Mouse (Mus musculus) limb, embryonic 13.5 days (tissue): ENCODE data around the gene Saa1. TPM values are rescaled to one million over a fixed set of nuclear protein-coding genes. Genes with fewer than 3 reads are reported as not detected.
"Not testable (repeated sequence)": the region's sequence is repeated elsewhere in the genome, so short reads cannot be mapped to it uniquely, and the experiment has no call there.

Experiments used
- ATAC-seq: fragments of 200-750 bp; cut with Nextera tagmentation; 2 replicates; pipeline ENCODE4 v1.8.0; 2017; ENCODE audit warnings: low read depth, moderate number of reproducible peaks, moderate TSS enrichment; ENCODE audit not compliant: low FRiP score
- H3K27ac ChIP-seq: fragments of 300-500 bp; sonication (generic); 2 replicates; pipeline ENCODE4 v1.5.1; 2015; ENCODE audit warnings: inconsistent platforms, mild to moderate bottlenecking, moderate library complexity
- H3K27me3 ChIP-seq: fragments of 300-500 bp; sonication (generic); 2 replicates; pipeline ENCODE4 v1.6.1; 2015; ENCODE audit warnings: mild to moderate bottlenecking, inconsistent platforms
- H3K36me3 ChIP-seq: fragments of 300-500 bp; sonication (generic); 2 replicates; pipeline ENCODE4 v1.6.1; 2015; ENCODE audit warnings: inconsistent platforms, mild to moderate bottlenecking, moderate library complexity
- H3K4me1 ChIP-seq: fragments of 300-500 bp; sonication (generic); 2 replicates; pipeline ENCODE4 v1.6.1; 2015; ENCODE audit warnings: inconsistent platforms
- H3K4me2 ChIP-seq: fragments of 300-500 bp; sonication (generic); replicated peaks from 2 replicates; pipeline ENCODE4 v1.6.1; 2015; ENCODE audit warnings: inconsistent platforms, mild to moderate bottlenecking, moderate library complexity
- H3K4me3 ChIP-seq: fragments of 300-500 bp; sonication (generic); 2 replicates; pipeline ENCODE4 v1.5.1; 2015; ENCODE audit warnings: moderate library complexity, mild to moderate bottlenecking, inconsistent platforms
- H3K9ac ChIP-seq: fragments of 300-500 bp; sonication (generic); 2 replicates; pipeline ENCODE4 v1.6.1; 2015; ENCODE audit warnings: mild to moderate bottlenecking, inconsistent platforms
- H3K9me3 ChIP-seq: fragments of 300-500 bp; sonication (generic); 2 replicates; pipeline ENCODE4 v1.6.1; 2016; ENCODE audit warnings: inconsistent platforms
- WGBS: fragments of 180-500 bp; shearing (Covaris S2); methylation state at CpG from one replicate; pipeline ENCODE4 v1.1.7; 2015; 5-methylcytosine and 5-hydroxymethylcytosine counted together
- polyA plus RNA-seq: library from polyadenylated mRNA; unstranded; fragments of >200 nt; fragmentation: Nextera tagmentation; extraction: Ambion mirVana; gene quantifications from 2 replicates; pipeline ENCODE4 v1.2.1, GENCODE M21; 2015

Gene Saa1
- polyA plus RNA-seq, result 2.3 and 4.2 TPM in 2 replicates

- ATAC-seq, H3K36me3 ChIP-seq, H3K27ac ChIP-seq, H3K4me1 ChIP-seq, H3K27me3 ChIP-seq, H3K9ac ChIP-seq, H3K4me3 ChIP-seq, H3K4me2 ChIP-seq, H3K9me3 ChIP-seq: not testable (repeated sequence)
- 68% methylated on average over 3 of the region's 3 CpGs for WGBS
Measured at GRCm38 (mm10) chr7:46742880-46743279, at the start of gene Saa1. Gene Saa1 (minus strand): TSS chr7:46742980.

GRCm38 (mm10) chr7:46789177-46789849 is 46.5 kb upstream of the Saa1 start:
- ATAC-seq, result no peak
- Histone ChIP-seq H3K4me2 (no peak overlapping the region), H3K9me3 (no peaks in the 10 kb centered on the region), H3K27me3 (no peaks in the 10 kb centered on the region), H3K4me3 (no peak overlapping the region), H3K9ac (no peak overlapping the region), H3K27ac (no peak overlapping the region), H3K36me3 (peaks cover 52% of the 10 kb centered on the region), H3K4me1 (peaks cover 6% of the 10 kb centered on the region; the same call in 1 of the 2 replicates)
- WGBS, result 89% methylated on average over 5 of the region's 5 CpGs

GRCm38 (mm10) chr7:46770706-46771105 is 27.9 kb upstream of the Saa1 start:
- Histone ChIP-seq H3K4me2 (no peak overlapping the region), H3K9me3 (no peaks in the 10 kb centered on the region), H3K27ac (no peak overlapping the region), H3K4me1 (no peaks in the 10 kb centered on the region), H3K36me3 (peaks cover 88% of the 10 kb centered on the region), H3K27me3 (no peaks in the 10 kb centered on the region), H3K4me3 (no peak overlapping the region), H3K9ac (no peak overlapping the region)
- ATAC-seq, result no peak
- WGBS, result 52% methylated on average over 4 of the region's 4 CpGs

GRCm38 (mm10) chr7:46768451-46768850 is 25.7 kb upstream of the Saa1 start:
- Histone ChIP-seq H3K9me3 (no peaks in the 10 kb centered on the region), H3K4me1 (no peaks in the 10 kb centered on the region), H3K4me3 (no peak overlapping the region), H3K36me3 (peaks cover 85% of the 10 kb centered on the region), H3K27ac (no peak overlapping the region), H3K9ac (no peak overlapping the region), H3K4me2 (no peak overlapping the region), H3K27me3 (no peaks in the 10 kb centered on the region)
- no peak for ATAC-seq
- 93% methylated on average over 7 of the region's 7 CpGs for WGBS

- Histone ChIP-seq H3K27ac (no peak overlapping the region), H3K36me3 (peaks cover 87% of the 10 kb centered on the region)
- ATAC-seq, result no peak
Measured at GRCm38 (mm10) chr7:46767371-46767770, 24.6 kb upstream of the Saa1 start.

GRCm38 (mm10) chr7:46764672-46765071 is 21.9 kb upstream of the Saa1 start:
- H3K4me3 ChIP-seq, result no peak overlapping the region
- no peaks in the 10 kb centered on the region for H3K27me3 ChIP-seq
- WGBS, result 94% methylated on average over 8 of the region's 8 CpGs
- H3K36me3 ChIP-seq, result peaks cover 88% of the 10 kb centered on the region
- H3K4me1 ChIP-seq, result no peaks in the 10 kb centered on the region
- H3K9me3 ChIP-seq, result no peaks in the 10 kb centered on the region
- no peak overlapping the region for H3K9ac ChIP-seq
- ATAC-seq, result no peak
- no peak overlapping the region for H3K27ac ChIP-seq
- H3K4me2 ChIP-seq, result no peak overlapping the region

More at GRCm38 (mm10) chr7:46767371-46767770, 24.6 kb upstream of the Saa1 start:
- H3K4me3 ChIP-seq, result no peak overlapping the region
- H3K4me1 ChIP-seq, result no peaks in the 10 kb centered on the region
- no peak overlapping the region for H3K4me2 ChIP-seq
- no peaks in the 10 kb centered on the region for H3K27me3 ChIP-seq
- H3K9me3 ChIP-seq, result no peaks in the 10 kb centered on the region
- no peak overlapping the region for H3K9ac ChIP-seq

GRCm38 (mm10) chr7:46762601-46763000 is 19.8 kb upstream of the Saa1 start:
- Histone ChIP-seq H3K27ac (no peak overlapping the region), H3K4me1 (no peaks in the 10 kb centered on the region), H3K9me3 (no peaks in the 10 kb centered on the region), H3K36me3 (peaks cover 78% of the 10 kb centered on the region), H3K4me2 (no peak overlapping the region), H3K9ac (no peak overlapping the region), H3K4me3 (no peak overlapping the region), H3K27me3 (no peaks in the 10 kb centered on the region)
- WGBS, result 90% methylated on average over 5 of the region's 5 CpGs
- no peak for ATAC-seq

GRCm38 (mm10) chr7:46761049-46761795 is 18.4 kb upstream of the Saa1 start:
- no peak overlapping the region for H3K4me2 ChIP-seq
- 81% methylated on average over 11 of the region's 11 CpGs for WGBS
- no peaks in the 10 kb centered on the region for H3K4me1 ChIP-seq
- H3K4me3 ChIP-seq, result no peak overlapping the region
- peaks cover 68% of the 10 kb centered on the region for H3K36me3 ChIP-seq
- no peaks in the 10 kb centered on the region for H3K27me3 ChIP-seq
- H3K9ac ChIP-seq, result no peak overlapping the region
- H3K9me3 ChIP-seq, result no peaks in the 10 kb centered on the region
- no peak for ATAC-seq
- no peak overlapping the region for H3K27ac ChIP-seq

GRCm38 (mm10) chr7:46751490-46751889 is 8.7 kb upstream of the Saa1 start, which contains the start of gene Saa2:
Gene Saa2 (plus strand): TSS chr7:46751790.
- Histone ChIP-seq H3K4me3 (no peak within 1 kb of the TSS), H3K27ac (no peak within 1 kb of the TSS), H3K9ac (no peak within 1 kb of the TSS), H3K4me1 (no peaks in the 10 kb centered on the region), H3K27me3 (no peaks in the 10 kb centered on the region), H3K9me3 (no peaks in the 10 kb centered on the region), H3K4me2 (no peak within 1 kb of the TSS), H3K36me3 (no peaks in the 10 kb centered on the region)
- no peak for ATAC-seq
- WGBS, result 62% methylated on average over 3 of the region's 3 CpGs

GRCm38 (mm10) chr7:46748459-46748858 is 5.7 kb upstream of the Saa1 start:
- ATAC-seq, result no peak
- 65% methylated on average over 3 of the region's 3 CpGs for WGBS
- Histone ChIP-seq H3K4me3 (no peak overlapping the region), H3K36me3 (no peaks in the 10 kb centered on the region), H3K4me2 (no peak overlapping the region), H3K4me1 (no peaks in the 10 kb centered on the region), H3K27me3 (no peaks in the 10 kb centered on the region), H3K27ac (no peak overlapping the region), H3K9me3 (no peaks in the 10 kb centered on the region), H3K9ac (no peak overlapping the region)

GRCm38 (mm10) chr7:46746381-46746780 is 3.6 kb upstream of the Saa1 start:
- Histone ChIP-seq H3K9me3 (no peaks in the 10 kb centered on the region), H3K27me3 (no peaks in the 10 kb centered on the region), H3K36me3 (no peaks in the 10 kb centered on the region), H3K4me2 (no peak overlapping the region), H3K4me3 (no peak overlapping the region), H3K4me1 (no peaks in the 10 kb centered on the region), H3K27ac (no peak overlapping the region), H3K9ac (no peak overlapping the region)
- 54% methylated on average over 7 of the region's 7 CpGs for WGBS
- no peak for ATAC-seq

GRCm38 (mm10) chr7:46745816-46746215 is 3.0 kb upstream of the Saa1 start:
- H3K27me3 ChIP-seq, result no peaks in the 10 kb centered on the region
- H3K36me3 ChIP-seq, result no peaks in the 10 kb centered on the region
- no peak overlapping the region for H3K9ac ChIP-seq
- WGBS, result 63% methylated on average over 3 of the region's 3 CpGs
- no peaks in the 10 kb centered on the region for H3K4me1 ChIP-seq
- H3K4me2 ChIP-seq, result no peak overlapping the region
- H3K4me3 ChIP-seq, result no peak overlapping the region
- no peak overlapping the region for H3K27ac ChIP-seq
- no peak for ATAC-seq
- no peaks in the 10 kb centered on the region for H3K9me3 ChIP-seq
